Mouse (Mus musculus): ENCODE measurements around the gene Bbs12. TPM values are rescaled to one million over a fixed set of nuclear protein-coding genes. Genes with fewer than 3 reads are reported as not detected.

The Bbs12 gene
- polyA plus RNA-seq, 1 experiment: 2.1 TPM

GRCm38 (mm10) chr3:37324310-37324709, 12.0 kb downstream of the Bbs12 start:
- Histone ChIP-seq H3K4me2 (ENCODE audit: low read depth) (no peak overlapping the region), H3K79me2 (ENCODE audit: control insufficient read depth, insufficient read depth) (no peaks in the 10 kb centered on the region), H3ac (ENCODE audit: control insufficient read depth, insufficient read length) (no peak overlapping the region), H3K36me3 (ENCODE audit: control insufficient read depth, insufficient read depth) (peaks cover 9% of the 10 kb centered on the region), H3K27me3 (ENCODE audit: control insufficient read depth, insufficient read depth, insufficient read length) (no peaks in the 10 kb centered on the region), H3K4me3 (no peak overlapping the region)
- TF ChIP-seq POLR2A (IDR thresholded peaks at IDR 0.05; ENCODE audit: insufficient read length, low read depth) (no peak), MYOD1 (IDR thresholded peaks at IDR 0.05; ENCODE audit: control insufficient read depth in 1 of 3, insufficient read length in 2 of 3, low read depth in 2 of 3) (no peak), E2F4 (IDR thresholded peaks at IDR 0.05; ENCODE audit: insufficient read depth) (no peak), USF1 (IDR thresholded peaks at IDR 0.05; ENCODE audit: low read depth) (no peak), TCF12 (IDR thresholded peaks at IDR 0.05; ENCODE audit: insufficient read depth, poor library complexity, severe bottlenecking) (no peak), POLR2AphosphoS2 (IDR thresholded peaks at IDR 0.05; ENCODE audit: insufficient read length, low read depth) (no peak), CEBPB (IDR thresholded peaks at IDR 0.05; ENCODE audit: insufficient read depth, poor library complexity, severe bottlenecking) (no peak), MYOG (IDR thresholded peaks at IDR 0.05; ENCODE audit: control insufficient read depth in 1 of 3, insufficient read depth in 1 of 3, insufficient read length in 2 of 3, low read depth in 2 of 3) (no peak), MAX (IDR thresholded peaks at IDR 0.05; ENCODE audit: low read depth) (no peak), TCF3 (IDR thresholded peaks at IDR 0.05; ENCODE audit: insufficient read length, low read depth) (no peak), SRF (IDR thresholded peaks at IDR 0.05; ENCODE audit: control insufficient read depth, insufficient read length, low read depth) (no peak), REST (IDR thresholded peaks at IDR 0.05; ENCODE audit: insufficient read depth, insufficient read length) (no peak)

- TF ChIP-seq USF1 (IDR thresholded peaks at IDR 0.05; ENCODE audit: low read depth): no peak
- TF ChIP-seq TCF3 (IDR thresholded peaks at IDR 0.05; ENCODE audit: insufficient read length, low read depth): no peak
- no peak for TF ChIP-seq POLR2AphosphoS2 (IDR thresholded peaks at IDR 0.05; ENCODE audit: insufficient read length, low read depth)
- TF ChIP-seq MYOD1 (IDR thresholded peaks at IDR 0.05; ENCODE audit: control insufficient read depth in 1 of 3, insufficient read length in 2 of 3, low read depth in 2 of 3): no peak
- no peak for TF ChIP-seq MAX (IDR thresholded peaks at IDR 0.05; ENCODE audit: low read depth)
- TF ChIP-seq MYOG (IDR thresholded peaks at IDR 0.05; ENCODE audit: control insufficient read depth in 1 of 3, insufficient read depth in 1 of 3, insufficient read length in 2 of 3, low read depth in 2 of 3): no peak
- no peak for TF ChIP-seq E2F4 (IDR thresholded peaks at IDR 0.05; ENCODE audit: insufficient read depth)
- no peak for TF ChIP-seq TCF12 (IDR thresholded peaks at IDR 0.05; ENCODE audit: insufficient read depth, poor library complexity, severe bottlenecking)
- TF ChIP-seq REST (IDR thresholded peaks at IDR 0.05; ENCODE audit: insufficient read depth, insufficient read length): no peak
- no peak for TF ChIP-seq CEBPB (IDR thresholded peaks at IDR 0.05; ENCODE audit: insufficient read depth, poor library complexity, severe bottlenecking)
- no peak for TF ChIP-seq POLR2A (IDR thresholded peaks at IDR 0.05; ENCODE audit: insufficient read length, low read depth)
- TF ChIP-seq SRF (IDR thresholded peaks at IDR 0.05; ENCODE audit: control insufficient read depth, insufficient read length, low read depth): no peak
- H3K27me3 ChIP-seq (ENCODE audit: control insufficient read depth, insufficient read depth, insufficient read length): no peaks in the 10 kb centered on the region
- H3K36me3 ChIP-seq (ENCODE audit: control insufficient read depth, insufficient read depth): peaks cover 9% of the 10 kb centered on the region
- no peaks in the 10 kb centered on the region for H3K79me2 ChIP-seq (ENCODE audit: control insufficient read depth, insufficient read depth)
- no peak overlapping the region for H3K4me2 ChIP-seq (ENCODE audit: low read depth)
- no peak overlapping the region for H3K4me3 ChIP-seq
- H3ac ChIP-seq (ENCODE audit: control insufficient read depth, insufficient read length): no peak overlapping the region
Measured at GRCm38 (mm10) chr3:37325317-37326112, 13.2 kb downstream of the Bbs12 start.

- Histone ChIP-seq H3K79me2 (ENCODE audit: control insufficient read depth, insufficient read depth) (no peaks in the 10 kb centered on the region), H3K4me3 (no peak overlapping the region), H3ac (ENCODE audit: control insufficient read depth, insufficient read length) (no peak overlapping the region), H3K27me3 (ENCODE audit: control insufficient read depth, insufficient read depth, insufficient read length) (no peaks in the 10 kb centered on the region), H3K4me2 (ENCODE audit: low read depth) (no peak overlapping the region), H3K36me3 (ENCODE audit: control insufficient read depth, insufficient read depth) (no peaks in the 10 kb centered on the region)
- no peak for TF ChIP-seq USF1 (IDR thresholded peaks at IDR 0.05; ENCODE audit: low read depth)
- no peak for TF ChIP-seq SRF (IDR thresholded peaks at IDR 0.05; ENCODE audit: control insufficient read depth, insufficient read length, low read depth)
- TF ChIP-seq TCF3 (IDR thresholded peaks at IDR 0.05; ENCODE audit: insufficient read length, low read depth): no peak
- no peak for TF ChIP-seq MAX (IDR thresholded peaks at IDR 0.05; ENCODE audit: low read depth)
- no peak for TF ChIP-seq REST (IDR thresholded peaks at IDR 0.05; ENCODE audit: insufficient read depth, insufficient read length)
- TF ChIP-seq E2F4 (IDR thresholded peaks at IDR 0.05; ENCODE audit: insufficient read depth): no peak
- TF ChIP-seq CEBPB (IDR thresholded peaks at IDR 0.05; ENCODE audit: insufficient read depth, poor library complexity, severe bottlenecking): no peak
- TF ChIP-seq MYOG (IDR thresholded peaks at IDR 0.05; ENCODE audit: control insufficient read depth in 1 of 3, insufficient read depth in 1 of 3, insufficient read length in 2 of 3, low read depth in 2 of 3): no peak
- TF ChIP-seq POLR2A (IDR thresholded peaks at IDR 0.05; ENCODE audit: insufficient read length, low read depth): no peak
- TF ChIP-seq TCF12 (IDR thresholded peaks at IDR 0.05; ENCODE audit: insufficient read depth, poor library complexity, severe bottlenecking): no peak
- no peak for TF ChIP-seq MYOD1 (IDR thresholded peaks at IDR 0.05; ENCODE audit: control insufficient read depth in 1 of 3, insufficient read length in 2 of 3, low read depth in 2 of 3)
- TF ChIP-seq POLR2AphosphoS2 (IDR thresholded peaks at IDR 0.05; ENCODE audit: insufficient read length, low read depth): no peak
Measured at GRCm38 (mm10) chr3:37326627-37327026, 14.3 kb downstream of the Bbs12 start.

- H3ac ChIP-seq (ENCODE audit: control insufficient read depth, insufficient read length): no peak overlapping the region
- H3K27me3 ChIP-seq (ENCODE audit: control insufficient read depth, insufficient read depth, insufficient read length): no peaks in the 10 kb centered on the region
- TF ChIP-seq MYOG (IDR thresholded peaks at IDR 0.05; ENCODE audit: control insufficient read depth in 1 of 3, insufficient read depth in 1 of 3, insufficient read length in 2 of 3, low read depth in 2 of 3) (no peak), REST (IDR thresholded peaks at IDR 0.05; ENCODE audit: insufficient read depth, insufficient read length) (no peak), E2F4 (IDR thresholded peaks at IDR 0.05; ENCODE audit: insufficient read depth) (no peak), MAX (IDR thresholded peaks at IDR 0.05; ENCODE audit: low read depth) (no peak), POLR2AphosphoS2 (IDR thresholded peaks at IDR 0.05; ENCODE audit: insufficient read length, low read depth) (no peak), SRF (IDR thresholded peaks at IDR 0.05; ENCODE audit: control insufficient read depth, insufficient read length, low read depth) (no peak), TCF12 (IDR thresholded peaks at IDR 0.05; ENCODE audit: insufficient read depth, poor library complexity, severe bottlenecking) (no peak), USF1 (IDR thresholded peaks at IDR 0.05; ENCODE audit: low read depth) (no peak), POLR2A (IDR thresholded peaks at IDR 0.05; ENCODE audit: insufficient read length, low read depth) (no peak), TCF3 (IDR thresholded peaks at IDR 0.05; ENCODE audit: insufficient read length, low read depth) (no peak), MYOD1 (IDR thresholded peaks at IDR 0.05; ENCODE audit: control insufficient read depth in 1 of 3, insufficient read length in 2 of 3, low read depth in 2 of 3) (no peak), CEBPB (IDR thresholded peaks at IDR 0.05; ENCODE audit: insufficient read depth, poor library complexity, severe bottlenecking) (no peak)
- no peaks in the 10 kb centered on the region for H3K79me2 ChIP-seq (ENCODE audit: control insufficient read depth, insufficient read depth)
- H3K4me3 ChIP-seq: no peak overlapping the region
- no peak overlapping the region for H3K4me2 ChIP-seq (ENCODE audit: low read depth)
- H3K36me3 ChIP-seq (ENCODE audit: control insufficient read depth, insufficient read depth): no peaks in the 10 kb centered on the region
Measured at GRCm38 (mm10) chr3:37328489-37328888, 16.1 kb downstream of the Bbs12 start.

All from myocyte (in vitro differentiated cells).